ENCODE assay signal across 8 mouse cellular contexts in the genomic region with DNA sequence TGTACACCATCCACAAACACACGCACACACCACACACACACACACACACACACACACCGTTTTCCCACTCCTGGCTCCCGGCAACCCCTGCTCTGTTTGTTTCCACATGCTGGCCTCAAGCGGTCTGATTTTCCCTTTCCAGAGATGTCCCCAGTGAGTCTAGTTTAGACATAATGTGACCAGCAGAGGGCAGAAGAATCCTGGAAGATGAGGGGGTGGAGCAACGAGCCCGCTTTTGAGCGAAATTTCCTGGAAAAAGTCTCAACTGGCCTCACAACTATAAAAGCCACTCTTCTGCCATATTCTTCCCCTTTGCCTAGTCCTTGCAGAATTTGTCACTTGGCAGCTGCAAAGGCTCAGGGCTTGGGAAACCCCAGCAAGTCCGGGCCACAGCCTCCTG. TPM values are rescaled to one million over a fixed set of nuclear protein-coding genes. Genes with fewer than 3 reads are reported as not detected.
DNase-seq lines count a peak whose midpoint lies in the region; ATAC-seq and TF ChIP-seq lines count a peak whose summit lies in the region.

No protein-coding gene starts in this region.

- H3K36me3 ChIP-seq in spleen, adult 2 months (ENCODE audit: control insufficient read depth, insufficient read depth, low read length), result no peaks in the 10 kb centered on the region
- H3K36me3 ChIP-seq in intestine, embryonic 14.5 days (ENCODE audit: control insufficient read depth, insufficient read depth, low read length), result no peaks in the 10 kb centered on the region
- no peaks in the 10 kb centered on the region for H3K36me3 ChIP-seq in midbrain, embryonic 16.5 days (ENCODE audit: control insufficient read depth, insufficient read depth, low read length)

- 3% methylated on average over 8 of the region's 8 CpGs for WGBS in spleen, adult 2 months
- WGBS in intestine, embryonic 14.5 days, result 1% methylated on average over 8 of the region's 8 CpGs
- WGBS in midbrain, embryonic 16.5 days, result 0% methylated on average over 8 of the region's 8 CpGs

- H3K27ac ChIP-seq in spleen, adult 2 months (ENCODE audit: insufficient read depth, low read length), result no peak overlapping the region
- no peak overlapping the region for H3K27ac ChIP-seq in intestine, embryonic 14.5 days (ENCODE audit: low read depth)
- H3K27ac ChIP-seq in midbrain, embryonic 16.5 days (ENCODE audit: low read length), result no peak overlapping the region

- intact Hi-C loops in left cerebral cortex, postnatal 25 days (cut with DNase I), result loop anchor here (2.0 to 10.0 kb wide), 5 partner anchors 77 to 549 kb away; no protein-coding TSS in a partner anchor

- no peak overlapping the region for H3K9ac ChIP-seq in intestine, embryonic 14.5 days (ENCODE audit: low read length)
- no peak overlapping the region for H3K9ac ChIP-seq in midbrain, embryonic 16.5 days (ENCODE audit: low read depth, low read length)

- no peaks in the 10 kb centered on the region for H3K9me3 ChIP-seq in intestine, embryonic 14.5 days (ENCODE audit: control insufficient read depth, low read length)
- H3K9me3 ChIP-seq in midbrain, embryonic 16.5 days (replicated peaks; ENCODE audit: control insufficient read depth, low read length, poor library complexity, severe bottlenecking), result no peaks in the 10 kb centered on the region

- H3K27me3 ChIP-seq in spleen, adult 2 months (ENCODE audit: control insufficient read depth, insufficient read depth, low read length), result peaks cover 19% of the 10 kb centered on the region
- H3K27me3 ChIP-seq in intestine, embryonic 14.5 days (replicated peaks; ENCODE audit: control insufficient read depth, insufficient read depth, low read length), result peaks cover 67% of the 10 kb centered on the region
- H3K27me3 ChIP-seq in midbrain, embryonic 16.5 days (ENCODE audit: control insufficient read depth, insufficient read depth, low read depth, low read length), result peaks cover 44% of the 10 kb centered on the region

- ATAC-seq in intestine, embryonic 14.5 days (replicated peaks; ENCODE audit: low FRiP score, low TSS enrichment, low read depth), result peak; percentile 52; the same call in 1 of the 2 replicates
- ATAC-seq in midbrain, embryonic 16.5 days, result peak; percentile 50; the same call in 1 of the 2 replicates

- 0 out of 2 replicates have a peak overlapping the region, but pooled peaks have one; percentile 18 for H3K4me2 ChIP-seq in intestine, embryonic 14.5 days (ENCODE audit: low read length)
- H3K4me2 ChIP-seq in midbrain, embryonic 16.5 days (ENCODE audit: low read length), result no peak overlapping the region

- peak; percentile 23; the same call in 1 of the 2 replicates for TF ChIP-seq CTCF in spleen, adult 2 months (IDR thresholded peaks at IDR 0.05; ENCODE audit: extremely low read depth, insufficient read depth, insufficient read length, insufficient replicate concordance)

- no peak overlapping the region for H3K4me3 ChIP-seq in spleen, adult 2 months (ENCODE audit: extremely low read depth, insufficient read depth, insufficient read length)
- no peak overlapping the region for H3K4me3 ChIP-seq in intestine, embryonic 14.5 days (ENCODE audit: low read depth, low read length)
- no peak overlapping the region for H3K4me3 ChIP-seq in midbrain, embryonic 16.5 days (ENCODE audit: low read depth, low read length)

- no peak for TF ChIP-seq POLR2A in spleen, adult 2 months (IDR thresholded peaks at IDR 0.05; ENCODE audit: low read depth, low read length)

- DNase-seq in spleen, adult 2 months (ENCODE audit: low read depth in 1 of 2, low spot score in 2 of 2), result peak in 1 of 2 experiments; percentile 7
- DNase-seq in spleen, adult 12 weeks (ENCODE audit: low spot score), result no peak
- peak; percentile 61 to 71 for DNase-seq in cerebellum, adult 18-20 months
- peak; percentile 85 for DNase-seq in forelimb bud, embryonic 11.5 days (ENCODE audit: low read depth, low spot score)
- DNase-seq in intestine, embryonic 14.5 days (ENCODE audit: low spot score), result no peak
- DNase-seq in left cerebral cortex, postnatal 25 days (ENCODE audit: low spot score in 2 of 2), result peak; percentile 43 to 71
- DNase-seq in thymus, postnatal 14 days, result peak; percentile 53

- H3K4me1 ChIP-seq in spleen, adult 2 months (ENCODE audit: control insufficient read depth, insufficient read depth, insufficient read length), result no peaks in the 10 kb centered on the region
- no peaks in the 10 kb centered on the region for H3K4me1 ChIP-seq in intestine, embryonic 14.5 days (replicated peaks; ENCODE audit: control insufficient read depth, insufficient read depth, low read length)
- peaks cover 2% of the 10 kb centered on the region; the same call in 1 of the 2 replicates for H3K4me1 ChIP-seq in midbrain, embryonic 16.5 days (ENCODE audit: control insufficient read depth, insufficient read depth, low read length)

RNA-seq across cellular contexts. Expression of gene Barx1, which starts 7.2 kb away (rescaled TPM):
- 0.46 and 0.92 TPM in 2 replicates for polyA plus RNA-seq in spleen, adult 2 months (2012; rRNA removed)
- polyA plus RNA-seq in intestine, embryonic 14.5 days (2014; fragmentation: Nextera tagmentation; extraction: Ambion mirVana), result 0.26 and 0.30 TPM in 2 replicates
- not detected for total RNA-seq in left cerebral cortex, postnatal 25 days (2021)
- not detected in 2 replicates for polyA plus RNA-seq in midbrain, embryonic 16.5 days (2015; fragmentation: Nextera tagmentation; extraction: Ambion mirVana)

RNA-seq across cellular contexts. Expression of gene Ptpdc1, which starts 30.2 kb away (rescaled TPM):
- 0.79 and 0.83 TPM in 2 replicates for polyA plus RNA-seq in spleen, adult 2 months (2012; rRNA removed)
- polyA plus RNA-seq in intestine, embryonic 14.5 days (2014; fragmentation: Nextera tagmentation; extraction: Ambion mirVana), result 9.9 and 10.0 TPM in 2 replicates
- total RNA-seq in left cerebral cortex, postnatal 25 days (2021), result 10 to 100 TPM; 25.0 to 25.8 TPM
- 18.8 and 20.3 TPM in 2 replicates for polyA plus RNA-seq in midbrain, embryonic 16.5 days (2015; fragmentation: Nextera tagmentation; extraction: Ambion mirVana)

Comparison
In these comparisons a context has a peak if more than half of its experiments do, and no peak if none do; other contexts are left out.
1. DNase-seq: peak in cerebellum, adult 18-20 months (2 of 2), forelimb bud, embryonic 11.5 days (single experiment), left cerebral cortex, postnatal 25 days (2 of 2) and thymus, postnatal 14 days (single experiment); none in spleen, adult 12 weeks (single experiment) and intestine, embryonic 14.5 days (single experiment).